Mouse (Mus musculus): ENCODE results near the gene 1500011B03Rik.
A peak's percentile ranks its signal among the peaks of the same experiment; 100 is the strongest.

DNA sequence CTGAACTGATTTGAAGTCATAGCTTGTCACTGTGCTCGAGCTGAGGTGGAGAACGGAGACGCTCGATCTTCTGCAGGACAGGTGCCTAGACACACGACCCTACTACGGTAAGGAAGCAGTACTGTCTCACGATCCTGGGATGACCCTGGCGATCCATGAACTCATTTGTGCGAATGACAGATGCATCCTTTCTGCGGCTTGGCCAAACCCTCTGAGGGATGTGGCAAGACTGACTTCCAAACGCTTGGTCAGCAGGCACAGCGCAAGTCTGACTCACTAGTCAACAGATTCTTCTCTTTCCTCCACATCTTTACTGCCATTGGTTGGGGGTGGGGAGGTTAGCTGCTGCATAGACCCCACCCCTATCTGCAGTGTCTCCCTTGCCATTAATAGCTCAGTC lies 4.2 kb upstream of the 1500011B03Rik start:
- TF ChIP-seq CTCF (IDR thresholded peaks at IDR 0.05; ENCODE audit: control insufficient read depth, insufficient read depth, insufficient read length) (no peak), MYOG (IDR thresholded peaks at IDR 0.05; ENCODE audit: control insufficient read depth, extremely low read depth, insufficient read length) (no peak), CEBPB (IDR thresholded peaks at IDR 0.05; ENCODE audit: low read depth) (peak; percentile 78), MAX (IDR thresholded peaks at IDR 0.05) (no peak), MYOD1 (IDR thresholded peaks at IDR 0.05; ENCODE audit: control insufficient read depth, insufficient read length, low read depth) (peak; percentile 74), USF1 (IDR thresholded peaks at IDR 0.05; ENCODE audit: low read depth) (no peak), FOSL1 (IDR thresholded peaks at IDR 0.05; ENCODE audit: insufficient read depth, low read length, poor library complexity, severe bottlenecking) (no peak)
